Mouse (Mus musculus): ENCODE data around the gene Fam83b. TPM values are rescaled to one million over a fixed set of nuclear protein-coding genes. Genes with fewer than 3 reads are reported as not detected.

Fam83b gene
- total RNA-seq, 1 experiment from 2014 or later, result 0.19 TPM

DNA sequence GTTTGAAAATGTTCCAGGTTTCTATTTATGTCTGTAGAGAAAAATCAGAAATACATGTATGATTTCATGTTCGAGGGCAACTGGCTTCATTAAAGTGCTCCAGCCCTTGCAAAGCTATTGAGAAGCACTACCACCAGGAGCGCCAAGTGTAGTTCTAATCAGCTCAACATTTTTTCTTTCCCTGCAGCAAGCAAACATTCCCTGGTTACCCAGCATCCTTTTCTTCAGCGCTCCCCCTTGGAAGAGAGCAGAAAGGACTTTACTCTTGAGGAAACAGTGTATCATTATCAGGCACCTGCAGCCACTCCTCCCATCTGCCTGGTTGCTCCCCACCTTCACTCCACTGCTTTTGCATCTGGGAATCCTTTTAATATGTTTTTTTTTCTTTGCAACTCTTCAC, 45.3 kb downstream of the Fam83b start:
- no peak for DNase-seq

- no peak for DNase-seq
Measured at GRCm38 (mm10) chr9:76518665-76519064, 48.3 kb downstream of the Fam83b start.

DNA sequence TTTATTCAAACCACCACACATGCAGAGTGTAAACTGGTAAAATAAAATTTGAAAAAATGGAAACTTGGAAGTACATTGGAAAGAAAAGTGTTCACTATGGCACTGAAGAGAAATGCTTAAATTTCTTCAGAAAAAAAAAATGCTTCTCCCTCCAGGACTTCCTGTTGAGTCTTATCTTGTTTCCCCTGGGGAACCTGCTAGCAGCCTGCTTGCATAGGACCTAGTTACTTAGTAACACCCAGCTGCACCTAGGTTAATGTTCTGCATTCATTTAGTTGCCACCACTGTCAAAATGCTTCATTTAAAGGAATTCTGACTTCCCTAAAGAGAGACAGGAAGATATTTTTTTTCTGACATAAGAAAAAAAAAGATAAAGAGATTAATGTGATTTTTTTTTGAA, 61.3 kb downstream of the Fam83b start:
- DNase-seq, result no peak

DNA sequence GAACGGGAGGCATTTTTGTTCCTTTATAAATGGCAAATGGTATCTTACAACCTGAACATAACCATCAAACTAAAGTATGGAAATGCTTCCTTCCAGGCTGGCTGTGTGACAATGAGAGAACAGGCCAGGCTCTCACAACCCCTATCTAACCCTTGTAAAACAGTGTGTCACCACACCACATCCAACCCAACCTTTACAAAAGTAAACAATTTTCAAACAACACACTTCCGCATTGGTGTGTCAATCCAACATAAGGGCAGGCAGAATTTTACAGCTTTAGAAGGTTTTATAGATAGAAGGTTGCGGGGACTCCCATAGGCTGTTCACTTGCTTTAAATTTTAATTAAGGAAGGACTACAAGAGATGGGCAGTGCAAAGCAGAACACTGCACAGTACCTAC, 77.2 kb downstream of the Fam83b start:
- no peak for DNase-seq

DNA sequence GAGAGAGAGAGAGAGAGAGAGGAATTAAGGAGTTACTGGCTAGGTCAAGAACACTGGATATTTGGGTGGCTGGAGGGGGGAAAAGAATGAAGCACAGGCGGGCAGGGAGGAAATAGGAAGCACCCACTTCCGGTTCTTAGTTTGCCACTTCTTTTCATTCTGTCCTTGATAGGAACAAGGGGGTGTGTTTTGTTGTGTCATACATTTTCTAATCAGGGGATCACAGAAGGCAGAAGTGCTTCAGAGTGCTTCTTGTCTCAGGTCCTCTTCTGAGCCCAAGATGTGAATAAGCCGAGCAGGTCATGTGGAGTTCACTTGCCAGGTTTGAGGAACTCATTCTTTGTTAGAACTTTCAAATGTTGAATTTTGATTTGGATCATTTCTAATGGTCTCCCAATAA, 86.8 kb downstream of the Fam83b start:
- DNase-seq, result no peak

GRCm38 (mm10) chr9:76469500-76469899, 97.4 kb downstream of the Fam83b start:
- no peak for DNase-seq

GRCm38 (mm10) chr9:76461547-76461946, 105.4 kb downstream of the Fam83b start:
- DNase-seq, result no peak

- no peak for DNase-seq
Measured at GRCm38 (mm10) chr9:76455703-76456102, 111.2 kb downstream of the Fam83b start.

Other genes with a start within 250 kb of the Fam83b start
- gene Hcrtr2, start 243.3 kb downstream of the Fam83b start, total RNA-seq (2021), result 0.33 and 0.60 TPM in 2 replicates